Mouse (Mus musculus): ENCODE results near the gene Limk1. TPM values are rescaled to one million over a fixed set of nuclear protein-coding genes. Genes with fewer than 3 reads are reported as not detected.

Gene Limk1
- 10 to 100 TPM; 33.3 to 36.0 TPM for total RNA-seq (2023)

DNA sequence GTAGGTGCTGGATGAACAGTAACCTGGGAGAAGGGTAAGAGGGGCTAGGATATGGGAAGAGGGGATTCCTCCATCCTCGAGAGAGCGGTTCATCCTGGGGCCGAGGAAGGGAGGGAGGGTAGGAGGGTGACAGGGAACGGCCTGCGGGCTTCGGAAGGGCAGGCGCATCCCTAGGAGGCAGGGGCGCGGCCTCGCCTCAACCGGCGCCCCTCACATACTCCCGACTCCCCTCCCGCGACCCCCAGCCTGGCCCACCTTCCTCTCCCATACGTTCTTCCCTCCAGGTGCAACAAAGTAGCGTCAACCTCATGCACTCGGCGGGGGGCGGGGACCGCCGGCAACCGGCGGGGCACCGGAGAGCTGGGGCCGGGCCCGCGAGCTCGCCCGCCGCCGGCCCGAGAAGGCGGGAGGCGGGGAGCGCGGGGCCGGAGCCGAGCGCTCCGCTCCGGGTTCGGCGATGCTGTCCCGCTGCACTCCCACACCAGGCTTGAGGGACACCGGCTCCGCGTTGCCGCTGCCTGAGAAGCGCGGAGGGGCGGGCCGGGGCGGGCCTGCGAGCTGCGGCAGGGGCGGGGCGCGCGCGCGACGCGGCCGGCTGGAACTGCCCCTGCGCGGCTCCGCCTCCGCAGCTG is at the start of gene Limk1:
Gene Limk1 (minus strand): TSS at position 513 of the 632 bp plus-strand sequence.

DNA sequence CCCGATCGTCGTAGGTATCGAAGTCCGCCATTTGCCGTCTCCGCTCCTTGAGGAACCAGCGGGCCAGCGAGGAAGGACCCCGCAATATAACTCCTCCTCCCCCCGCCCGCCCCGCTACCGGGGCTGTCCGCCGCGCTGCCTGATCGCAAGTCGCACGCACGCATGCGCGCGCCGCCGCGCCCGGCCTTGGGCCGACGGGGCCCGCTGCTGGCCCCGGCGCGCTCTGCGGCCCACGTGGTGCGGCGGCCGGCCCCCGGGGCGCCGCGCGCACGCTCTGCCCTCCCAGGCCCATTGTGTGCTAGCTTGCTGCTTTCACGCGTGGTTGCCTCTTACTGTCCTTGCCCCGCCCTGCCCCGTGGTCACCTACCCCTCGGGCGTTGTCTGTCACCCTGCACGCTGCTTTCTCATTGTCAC is 49.1 kb downstream of the Limk1 start, which contains the start of gene Eif4h:
Gene Eif4h (minus strand): TSS at position 222 of the 414 bp plus-strand sequence.

DNA sequence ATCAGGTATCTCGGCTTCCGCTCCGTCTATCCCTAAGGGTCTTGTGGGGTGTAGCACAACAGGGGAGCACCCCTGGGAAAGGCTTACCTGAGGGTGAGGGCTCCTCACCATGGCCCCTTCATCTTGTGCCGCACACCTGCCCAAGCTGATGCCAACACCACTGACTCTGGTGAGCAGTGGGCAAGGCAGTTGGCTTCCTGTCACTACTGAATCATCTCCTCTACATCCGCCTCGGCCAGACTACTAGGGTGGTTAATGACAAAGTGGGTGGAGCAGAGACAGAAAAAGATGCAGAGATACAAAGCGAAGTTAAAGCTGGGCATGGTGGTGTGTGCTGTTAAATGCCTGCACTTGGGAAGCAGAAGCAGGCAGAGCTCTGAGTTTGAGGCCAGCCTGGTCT is 73.6 kb downstream of the Limk1 start, which contains the start of gene Lat2:
Gene Lat2 (minus strand): TSS at position 224 of the 400 bp plus-strand sequence.

Other genes with a start within 250 kb of the Limk1 start
- gene Gtf2ird1, start 231.9 kb downstream of the Limk1 start, total RNA-seq (2023) = 10 to 100 TPM; 58.6 to 74.0 TPM
- gene Clip2, start 136.2 kb downstream of the Limk1 start, total RNA-seq (2023) = 10 to 100 TPM; 12.6 to 12.8 TPM
- gene Syna, start 128.4 kb downstream of the Limk1 start, total RNA-seq (2023) = not detected
- 10 to 100 TPM; 53.0 to 62.0 TPM for gene Rfc2, start 107.2 kb downstream of the Limk1 start, total RNA-seq (2023)
- gene Lat2, start 73.6 kb downstream of the Limk1 start, total RNA-seq (2023) = 100 to 1,000 TPM; 103 to 114 TPM
- gene Eif4h, start 49.1 kb downstream of the Limk1 start, total RNA-seq (2023) = 100 to 1,000 TPM; 233 to 241 TPM
- under 1 TPM in 1 of 2 experiments, not detected in 1; 0.37 TPM for gene Eln, start 58.7 kb upstream of the Limk1 start, total RNA-seq (2023)
- gene Tmem270, start 218.1 kb upstream of the Limk1 start, total RNA-seq (2023) = not detected
- not detected for gene Cldn13, start 226.9 kb upstream of the Limk1 start, total RNA-seq (2023)
- 1 to 10 TPM; 1.5 to 2.3 TPM for gene Mettl27, start 243.8 kb upstream of the Limk1 start, total RNA-seq (2023)